Mouse (Mus musculus) inflammation-experienced regulatory T-cells, adult 6 months (primary cell): ENCODE results near the gene Pcnx3. TPM values are rescaled to one million over a fixed set of nuclear protein-coding genes. Genes with fewer than 3 reads are reported as not detected.

Experiments used
- ATAC-seq: one replicate; pipeline ENCODE4 v1.8.0; 2017
- polyA plus RNA-seq, 3 experiments: library from polyadenylated mRNA; unstranded; fragments of 100-300 nt; shearing (Covaris generic); gene quantifications; one replicate each; pipeline ENCODE4 v1.2.1; 2017

Pcnx3 gene
- polyA plus RNA-seq, 3 experiments from 2014 or later: 14.8 to 26.0 (median 21.1) TPM

GRCm38 (mm10) chr19:5668372-5668771, 20.3 kb downstream of the Pcnx3 start:
- ATAC-seq: no peak

- ATAC-seq: no peak
These were observed 22.3 kb downstream of the Pcnx3 start for GRCm38 (mm10) chr19:5666386-5666785.

- ATAC-seq: no peak
These were observed 23.2 kb downstream of the Pcnx3 start for GRCm38 (mm10) chr19:5665465-5665864.

- ATAC-seq: no peak
These were observed 23.9 kb downstream of the Pcnx3 start for GRCm38 (mm10) chr19:5664669-5665257.

- peak; percentile 86 for ATAC-seq
These were observed 25.5 kb downstream of the Pcnx3 start, which contains the start of gene Sipa1 for GRCm38 (mm10) chr19:5662981-5663913. Gene Sipa1 (minus strand): TSS chr19:5663707.

- peak; percentile 65 for ATAC-seq
These were observed 26.4 kb downstream of the Pcnx3 start for GRCm38 (mm10) chr19:5662310-5662709.

- peak; percentile 20 for ATAC-seq
These were observed 27.6 kb downstream of the Pcnx3 start for GRCm38 (mm10) chr19:5660942-5661751.

GRCm38 (mm10) chr19:5654720-5655298, 33.9 kb downstream of the Pcnx3 start:
- no peak for ATAC-seq

- ATAC-seq: no peak
These were observed 34.6 kb downstream of the Pcnx3 start for GRCm38 (mm10) chr19:5653969-5654719.

GRCm38 (mm10) chr19:5652570-5652969, 36.1 kb downstream of the Pcnx3 start:
- ATAC-seq: no peak

GRCm38 (mm10) chr19:5651502-5652274, 37.0 kb downstream of the Pcnx3 start:
- ATAC-seq: no peak

- ATAC-seq: no peak
These were observed 39.4 kb downstream of the Pcnx3 start for GRCm38 (mm10) chr19:5649298-5649741.

GRCm38 (mm10) chr19:5648401-5649297, 40.1 kb downstream of the Pcnx3 start:
- peak; percentile 94 for ATAC-seq

GRCm38 (mm10) chr19:5647791-5648190, 40.9 kb downstream of the Pcnx3 start:
- ATAC-seq: no peak

- no peak for ATAC-seq
These were observed 41.9 kb downstream of the Pcnx3 start for GRCm38 (mm10) chr19:5646731-5647330.

GRCm38 (mm10) chr19:5645280-5645679, 43.4 kb downstream of the Pcnx3 start:
- ATAC-seq: no peak

GRCm38 (mm10) chr19:5641641-5642040, 47.1 kb downstream of the Pcnx3 start:
- ATAC-seq: no peak

- no peak for ATAC-seq
These were observed 47.7 kb downstream of the Pcnx3 start for GRCm38 (mm10) chr19:5641021-5641420.

GRCm38 (mm10) chr19:5640339-5640738, 48.4 kb downstream of the Pcnx3 start:
- ATAC-seq: no peak
